ENCODE assay signal across 9 mouse cellular contexts in genomic region chr12:71438254-71438653, GRCm38 (mm10).
DNase-seq lines count a peak whose midpoint lies in the region; ATAC-seq and TF ChIP-seq lines count a peak whose summit lies in the region.
"Had no signal": no experiment of that assay in that cellular context is flagged by ENCODE, and none has a peak within 500 bp of the region (broad histone marks: within the 10 kb centered on the region; RNA-seq: fewer than 3 reads in every experiment).

No protein-coding gene starts in this region.

- TF ChIP-seq CTCF in layer of hippocampus, adult 2 months (conservative IDR thresholded peaks at IDR 0.05) = peak; percentile 46
- no peak for TF ChIP-seq CTCF in thymus, adult 2 months (IDR thresholded peaks at IDR 0.05; ENCODE audit: borderline replicate concordance, control insufficient read depth, extremely low read depth, insufficient read depth, low read length, poor library complexity)

- H3K36me3 ChIP-seq in liver, embryonic 11.5 days (ENCODE audit: control insufficient read depth, insufficient read depth, low read length) = no peaks in the 10 kb centered on the region
- no peaks in the 10 kb centered on the region for H3K36me3 ChIP-seq in thymus, adult 2 months (ENCODE audit: control insufficient read depth, insufficient read depth, low read length)
- no peaks in the 10 kb centered on the region for H3K36me3 ChIP-seq in midbrain, embryonic 16.5 days (ENCODE audit: control insufficient read depth, insufficient read depth, low read length)

- no peak overlapping the region for H3K4me2 ChIP-seq in liver, embryonic 11.5 days
- H3K4me2 ChIP-seq in midbrain, embryonic 16.5 days (ENCODE audit: low read length) = no peak overlapping the region

- H3K27me3 ChIP-seq in liver, embryonic 11.5 days (replicated peaks; ENCODE audit: control insufficient read depth, insufficient read depth, low read length) = no peaks in the 10 kb centered on the region
- no peaks in the 10 kb centered on the region for H3K27me3 ChIP-seq in thymus, adult 2 months (ENCODE audit: control insufficient read depth, insufficient read depth, low read length)
- no peaks in the 10 kb centered on the region for H3K27me3 ChIP-seq in midbrain, embryonic 16.5 days (ENCODE audit: control insufficient read depth, insufficient read depth, low read depth, low read length)

- DNase-seq in layer of hippocampus, adult 2 months (ENCODE audit: low spot score in 2 of 2) = no peak
- DNase-seq in layer of hippocampus, adult 18-20 months (ENCODE audit: low spot score in 2 of 2) = no peak
- DNase-seq in adrenal gland, postnatal 14 days = peak; percentile 69
- peak; percentile 40 for DNase-seq in heart, postnatal 25 days (ENCODE audit: low spot score)
- peak; percentile 48 for DNase-seq in liver, embryonic 11.5 days (ENCODE audit: low spot score)
- DNase-seq in thymus, adult 2 months = peak; percentile 2
- DNase-seq in right cerebral cortex, postnatal 36 days (ENCODE audit: low spot score in 2 of 2) = no peak

- H3K27ac ChIP-seq in layer of hippocampus, adult 2 months = no peak overlapping the region
- no peak overlapping the region; the same call in 1 of the 2 replicates for H3K27ac ChIP-seq in liver, embryonic 11.5 days (ENCODE audit: low read depth, low read length)
- H3K27ac ChIP-seq in thymus, adult 2 months (ENCODE audit: control insufficient read depth, insufficient read depth, low read length) = no peak overlapping the region
- no peak overlapping the region for H3K27ac ChIP-seq in midbrain, embryonic 16.5 days (ENCODE audit: low read length)
- H3K27ac ChIP-seq: macrophage had no signal

- 0 out of 2 replicates have a peak, but pooled peaks have one; percentile 29 for ATAC-seq in liver, embryonic 11.5 days (replicated peaks; ENCODE audit: low FRiP score)
- ATAC-seq in midbrain, embryonic 16.5 days = no peak

- 28% methylated on average over 6 of the region's 6 CpGs for WGBS in liver, embryonic 11.5 days
- WGBS in thymus, adult 2 months = 21% methylated on average over 6 of the region's 6 CpGs
- WGBS in midbrain, embryonic 16.5 days = 76% methylated on average over 6 of the region's 6 CpGs

- H3K4me1 ChIP-seq in liver, embryonic 11.5 days (replicated peaks; ENCODE audit: control insufficient read depth, insufficient read depth, low read length) = 0 out of 2 replicates have a peak, but pooled peaks cover 4% of the 10 kb centered on the region
- no peaks in the 10 kb centered on the region for H3K4me1 ChIP-seq in thymus, adult 2 months (replicated peaks; ENCODE audit: control insufficient read depth, insufficient read depth, low read length)
- no peaks in the 10 kb centered on the region for H3K4me1 ChIP-seq in midbrain, embryonic 16.5 days (ENCODE audit: control insufficient read depth, insufficient read depth, low read length)

- no peak overlapping the region for H3K4me3 ChIP-seq in layer of hippocampus, adult 2 months
- H3K4me3 ChIP-seq in liver, embryonic 11.5 days (ENCODE audit: low read depth, low read length) = no peak overlapping the region
- H3K4me3 ChIP-seq in thymus, adult 2 months (ENCODE audit: control insufficient read depth, insufficient read depth, low read length) = no peak overlapping the region
- no peak overlapping the region for H3K4me3 ChIP-seq in midbrain, embryonic 16.5 days (ENCODE audit: low read depth, low read length)

- H3K9ac ChIP-seq in liver, embryonic 11.5 days (ENCODE audit: low read depth, low read length) = no peak overlapping the region
- H3K9ac ChIP-seq in midbrain, embryonic 16.5 days (ENCODE audit: low read depth, low read length) = no peak overlapping the region

- TF ChIP-seq POLR2A in thymus, adult 2 months (IDR thresholded peaks at IDR 0.05; ENCODE audit: control insufficient read depth, extremely low read depth, insufficient read depth, low read length, poor library complexity) = no peak

- H3K9me3 ChIP-seq in liver, embryonic 11.5 days (ENCODE audit: control insufficient read depth, low read length) = no peaks in the 10 kb centered on the region
- no peaks in the 10 kb centered on the region for H3K9me3 ChIP-seq in midbrain, embryonic 16.5 days (replicated peaks; ENCODE audit: control insufficient read depth, low read length, poor library complexity, severe bottlenecking)

- intact Hi-C loops in heart, postnatal 25 days (cut with DNase I) = loop anchor here (5.0 kb wide), 1 partner anchor 126 kb away; no protein-coding TSS in a partner anchor

Comparison
In these comparisons a context has a peak if more than half of its experiments do, and no peak if none do; other contexts are left out.
1. DNase-seq: peak in adrenal gland, postnatal 14 days (single experiment), heart, postnatal 25 days (single experiment), liver, embryonic 11.5 days (single experiment) and thymus, adult 2 months (single experiment); none in layer of hippocampus, adult 2 months (0 of 2), layer of hippocampus, adult 18-20 months (0 of 2) and right cerebral cortex, postnatal 36 days (0 of 2).